Mouse (Mus musculus) MEL (cell line): ENCODE measurements around the gene Lrrn1. TPM values are rescaled to one million over a fixed set of nuclear protein-coding genes. Genes with fewer than 3 reads are reported as not detected.

Experiments used
- DNase-seq: peaks from one replicate; pipeline ENCODE4 v3.0.0; 2011; ENCODE audit warnings: low read depth, low spot score
- H3K27ac ChIP-seq: 2 replicates; pipeline ENCODE4 v1.5.1; 2012; ENCODE audit warnings: low read depth, mild to moderate bottlenecking, control low read depth, low read length, moderate library complexity; ENCODE audit not compliant: control insufficient read depth
- H3K27me3 ChIP-seq, 2 experiments: fragments of 150-350 bp in 1 of 2; sonication (generic) in 1 of 2; 2 replicates each; pipeline ENCODE4 v1.6.1; 2012; ENCODE audit warnings: low read length in 2 of 2, mild to moderate bottlenecking in 2 of 2, improper control_type of control experiment in 1 of 2, moderate library complexity in 1 of 2; ENCODE audit not compliant: insufficient read depth in 2 of 2, control insufficient read depth in 1 of 2
- H3K36me3 ChIP-seq, 2 experiments: 2 replicates each; pipeline ENCODE4 v1.6.1; 2012 to 2014; ENCODE audit warnings: low read length in 2 of 2, improper control_type of control experiment in 1 of 2, inconsistent platforms in 1 of 2, mild to moderate bottlenecking in 1 of 2; ENCODE audit not compliant: insufficient read depth in 2 of 2, control insufficient read depth in 1 of 2
- H3K4me1 ChIP-seq, 2 experiments: fragments of 150-350 bp in 1 of 2; sonication (generic) in 1 of 2; 2 replicates each; pipeline ENCODE4 v1.6.1; 2012; ENCODE audit warnings: low read length in 2 of 2, improper control_type of control experiment in 1 of 2, mild to moderate bottlenecking in 1 of 2; ENCODE audit not compliant: insufficient read depth in 2 of 2, control insufficient read depth in 1 of 2
- H3K4me3 ChIP-seq, 2 experiments: fragments of 150-350 bp in 1 of 2; sonication (generic) in 1 of 2; 2 replicates each; pipeline ENCODE4 v1.5.1; 2012; ENCODE audit warnings: low read depth in 2 of 2, low read length in 2 of 2, mild to moderate bottlenecking in 2 of 2, moderate library complexity in 2 of 2, control low read depth in 1 of 2, improper control_type of control experiment in 1 of 2; ENCODE audit not compliant: control insufficient read depth in 1 of 2, insufficient read depth in 1 of 2
- H3K79me2 ChIP-seq: 2 replicates; pipeline ENCODE4 v1.6.1; 2012; ENCODE audit warnings: mild to moderate bottlenecking, low read length, moderate library complexity; ENCODE audit not compliant: control insufficient read depth, poor library complexity, insufficient read depth
- H3K9ac ChIP-seq: 2 replicates; pipeline ENCODE4 v1.6.1; 2012; ENCODE audit warnings: low read depth, mild to moderate bottlenecking, control low read depth, low read length, moderate library complexity; ENCODE audit not compliant: control insufficient read depth, poor library complexity, severe bottlenecking
- H3K9me3 ChIP-seq: fragments of 150-350 bp; sonication (generic); replicated peaks from 2 replicates; pipeline ENCODE4 v1.6.1; 2012; ENCODE audit warnings: mild to moderate bottlenecking, low read length, improper control_type of control experiment, moderate library complexity; ENCODE audit not compliant: insufficient read depth
- BHLHE40 ChIP-seq: IDR thresholded peaks from 2 replicates; pipeline ENCODE4 v1.6.1; 2012; ENCODE audit warnings: low read depth, mild to moderate bottlenecking, inconsistent platforms, low read length, improper control_type of control experiment, borderline replicate concordance
- CHD2 ChIP-seq: IDR thresholded peaks from 2 replicates; pipeline ENCODE4 v1.6.1; 2011; ENCODE audit warnings: low read length, improper control_type of control experiment
- E2F4 ChIP-seq: IDR thresholded peaks from 2 replicates; pipeline ENCODE4 v1.6.1; 2011; ENCODE audit warnings: low read depth, low read length, improper control_type of control experiment, borderline replicate concordance
- ELF1 ChIP-seq: IDR thresholded peaks from 2 replicates; pipeline ENCODE4 v1.6.1; 2014; ENCODE audit warnings: low read depth, mild to moderate bottlenecking, inconsistent platforms, low read length, improper control_type of control experiment, moderate library complexity
- GATA1 ChIP-seq: IDR thresholded peaks from 2 replicates; pipeline ENCODE4 v1.6.1; 2011; ENCODE audit warnings: low read depth, low read length, improper control_type of control experiment
- HCFC1 ChIP-seq: IDR thresholded peaks from 2 replicates; pipeline ENCODE4 v1.6.1; 2012; ENCODE audit warnings: low read depth, mild to moderate bottlenecking, inconsistent platforms, low read length, improper control_type of control experiment, moderate library complexity
- MAX ChIP-seq: IDR thresholded peaks from 2 replicates; pipeline ENCODE4 v1.6.1; 2011; ENCODE audit warnings: low read length, improper control_type of control experiment
- MAZ ChIP-seq: IDR thresholded peaks from 2 replicates; pipeline ENCODE4 v1.6.1; 2012; ENCODE audit warnings: low read depth, mild to moderate bottlenecking, inconsistent platforms, low read length, improper control_type of control experiment
- MEF2A ChIP-seq: IDR thresholded peaks from 2 replicates; pipeline ENCODE4 v1.6.1; 2014; ENCODE audit warnings: low read depth, mild to moderate bottlenecking, inconsistent platforms, low read length, improper control_type of control experiment; ENCODE audit not compliant: poor library complexity, insufficient replicate concordance, severe bottlenecking; ENCODE audit errors: extremely low read depth
- MYB ChIP-seq: IDR thresholded peaks from 2 replicates; pipeline ENCODE4 v1.6.1; 2011; ENCODE audit warnings: mild to moderate bottlenecking, low read depth, low read length, improper control_type of control experiment
- MYC ChIP-seq: IDR thresholded peaks from 2 replicates; pipeline ENCODE4 v1.6.1; 2011; ENCODE audit warnings: low read depth, mild to moderate bottlenecking, low read length, improper control_type of control experiment, moderate library complexity
- NELFE ChIP-seq: IDR thresholded peaks from 2 replicates; pipeline ENCODE4 v1.6.1; 2011; ENCODE audit warnings: low read depth, low read length, improper control_type of control experiment
- NRF1 ChIP-seq: IDR thresholded peaks from 2 replicates; pipeline ENCODE4 v1.6.1; 2014; ENCODE audit warnings: low read depth, mild to moderate bottlenecking, inconsistent platforms, low read length, improper control_type of control experiment, moderate library complexity; ENCODE audit not compliant: poor library complexity, insufficient read depth, severe bottlenecking
- POLR2A ChIP-seq, 2 experiments: IDR thresholded peaks; 2 replicates each; pipeline ENCODE4 v1.6.1; 2011 to 2012; ENCODE audit warnings: low read length in 2 of 2, mild to moderate bottlenecking in 2 of 2, control low read depth in 1 of 2, improper control_type of control experiment in 1 of 2, low read depth in 1 of 2, moderate library complexity in 1 of 2; ENCODE audit not compliant: control insufficient read depth in 1 of 2, insufficient read depth in 1 of 2, poor library complexity in 1 of 2
- POLR2AphosphoS5 ChIP-seq: IDR thresholded peaks from 2 replicates; pipeline ENCODE4 v1.6.1; 2012; ENCODE audit warnings: low read depth, borderline replicate concordance, mild to moderate bottlenecking, inconsistent platforms, low read length, moderate library complexity, mixed read lengths
- RCOR1 ChIP-seq: IDR thresholded peaks from 2 replicates; pipeline ENCODE4 v1.6.1; 2012; ENCODE audit warnings: low read depth, mild to moderate bottlenecking, inconsistent platforms, low read length, improper control_type of control experiment
- SIN3A ChIP-seq: IDR thresholded peaks from 2 replicates; pipeline ENCODE4 v1.6.1; 2012; ENCODE audit warnings: low read length, improper control_type of control experiment, inconsistent platforms
- SMC3 ChIP-seq: IDR thresholded peaks from 2 replicates; pipeline ENCODE4 v1.6.1; 2011; ENCODE audit warnings: low read depth, low read length, improper control_type of control experiment
- TAL1 ChIP-seq: IDR thresholded peaks from 2 replicates; pipeline ENCODE4 v1.6.1; 2012; ENCODE audit warnings: mild to moderate bottlenecking, inconsistent platforms, low read length, moderate library complexity, mixed read lengths
- TBP ChIP-seq: IDR thresholded peaks from 2 replicates; pipeline ENCODE4 v1.8.0; 2011; ENCODE audit warnings: low read depth, low read length, improper control_type of control experiment
- UBTF ChIP-seq: IDR thresholded peaks from 2 replicates; pipeline ENCODE4 v1.6.1; 2012; ENCODE audit warnings: low read depth, mild to moderate bottlenecking, inconsistent platforms, low read length, improper control_type of control experiment, moderate library complexity, borderline replicate concordance; ENCODE audit not compliant: insufficient read depth
- USF2 ChIP-seq, 2 experiments: IDR thresholded peaks; 2 replicates each; pipeline ENCODE4 v1.6.1; 2011 to 2012; ENCODE audit warnings: improper control_type of control experiment in 2 of 2, low read length in 2 of 2, borderline replicate concordance in 1 of 2, inconsistent platforms in 1 of 2, low read depth in 1 of 2, mild to moderate bottlenecking in 1 of 2; ENCODE audit not compliant: insufficient read depth in 1 of 2
- ZKSCAN1 ChIP-seq: IDR thresholded peaks from 2 replicates; pipeline ENCODE4 v1.6.1; 2012; ENCODE audit warnings: low read depth, mild to moderate bottlenecking, inconsistent platforms, low read length, improper control_type of control experiment, moderate library complexity
- ZNF384 ChIP-seq: IDR thresholded peaks from 2 replicates; pipeline ENCODE4 v1.6.1; 2012; ENCODE audit warnings: low read depth, mild to moderate bottlenecking, inconsistent platforms, low read length, improper control_type of control experiment
- polyA plus RNA-seq, 2 experiments: library from polyadenylated mRNA; stranded (reverse) in 1 of 2; unstranded in 1 of 2; fragments of >175 nt in 1 of 2; fragments of >200 nt in 1 of 2; gene quantifications; 2 replicates each; pipeline versions ENCODE4 v1.2.1 to v1.2.4; 2012; ENCODE audit warnings: low replicate concordance in 2 of 2, low read depth in 1 of 2; ENCODE audit not compliant: insufficient read length in 2 of 2, insufficient read depth in 1 of 2, missing spikeins in 1 of 2
- total RNA-seq: library from RNA; depleted of rRNA; stranded (reverse); fragments of 300-350 nt; gene quantifications from 2 replicates; pipeline ENCODE4 v1.2.3, GENCODE M21; 2012

Lrrn1 gene
- total and polyA plus RNA-seq, 3 experiments: not detected

GRCm38 (mm10) chr6:107552511-107552910 is 22.9 kb downstream of the Lrrn1 start:
- no peak for DNase-seq
- H3K4me3 ChIP-seq: no peak overlapping the region
- no peaks in the 10 kb centered on the region for H3K4me1 ChIP-seq
- TF ChIP-seq MAZ: no peak
- TF ChIP-seq POLR2A (IDR thresholded peaks at IDR 0.05; ENCODE audit: control insufficient read depth in 1 of 2, insufficient read depth in 1 of 2, low read depth in 1 of 2, low read length in 2 of 2, poor library complexity in 1 of 2): no peak
- TF ChIP-seq GATA1: no peak
- no peak for TF ChIP-seq ZNF384
- TF ChIP-seq TBP: no peak
- TF ChIP-seq NELFE: no peak
- no peak for TF ChIP-seq TAL1
- no peak for TF ChIP-seq MEF2A
- TF ChIP-seq RCOR1: no peak
- TF ChIP-seq CHD2: no peak
- no peak for TF ChIP-seq SIN3A
- no peak for TF ChIP-seq BHLHE40
- TF ChIP-seq MYB: no peak
- TF ChIP-seq SMC3: no peak
- no peak for TF ChIP-seq HCFC1
- TF ChIP-seq NRF1: no peak
- no peak for TF ChIP-seq ZKSCAN1
- no peak for TF ChIP-seq POLR2AphosphoS5
- no peaks in the 10 kb centered on the region for H3K9me3 ChIP-seq
- H3K9ac ChIP-seq: no peak overlapping the region
- no peaks in the 10 kb centered on the region for H3K36me3 ChIP-seq
- no peak overlapping the region for H3K27ac ChIP-seq
- no peaks in the 10 kb centered on the region for H3K27me3 ChIP-seq
- H3K79me2 ChIP-seq: no peaks in the 10 kb centered on the region

- no peak for DNase-seq
- Histone ChIP-seq H3K9me3 (no peaks in the 10 kb centered on the region), H3K4me3 (no peak overlapping the region), H3K9ac (no peak overlapping the region), H3K36me3 (no peaks in the 10 kb centered on the region), H3K79me2 (no peaks in the 10 kb centered on the region), H3K27ac (no peak overlapping the region), H3K4me1 (no peaks in the 10 kb centered on the region), H3K27me3 (no peaks in the 10 kb centered on the region)
- TF ChIP-seq E2F4 (no peak), TBP (no peak), MYC (no peak), MAX (no peak), USF2 (IDR thresholded peaks at IDR 0.05; ENCODE audit: borderline replicate concordance in 1 of 2, insufficient read depth in 1 of 2, low read depth in 1 of 2, low read length in 2 of 2) (no peak), UBTF (no peak), TAL1 (no peak), ELF1 (no peak)
Measured at GRCm38 (mm10) chr6:107555364-107555763, 25.8 kb downstream of the Lrrn1 start.
